Mouse (Mus musculus) embryonic facial prominence, embryonic 15.5 days (tissue): ENCODE measurements around the gene Ppp1r3c. TPM values are rescaled to one million over a fixed set of nuclear protein-coding genes. Genes with fewer than 3 reads are reported as not detected.

Source experiments
- polyA plus RNA-seq: library from polyadenylated mRNA; unstranded; fragments of >200 nt; fragmentation: Nextera tagmentation; extraction: Ambion mirVana; gene quantifications from 2 replicates; pipeline ENCODE4 v1.2.1, GENCODE M21; 2015

The Ppp1r3c gene
- polyA plus RNA-seq, 1 experiment from 2014 or later = 16.6 TPM

Other genes with a start within 250 kb of the Ppp1r3c start
- gene Hectd2, start 182.0 kb downstream of the Ppp1r3c start, polyA plus RNA-seq = 4.5 and 4.8 TPM in 2 replicates
- gene Tnks2, start 97.6 kb upstream of the Ppp1r3c start, polyA plus RNA-seq = 45.3 and 45.4 TPM in 2 replicates
- gene Fgfbp3, start 183.0 kb upstream of the Ppp1r3c start, polyA plus RNA-seq = 6.3 and 7.1 TPM in 2 replicates
- gene Btaf1, start 189.4 kb upstream of the Ppp1r3c start, polyA plus RNA-seq = 9.0 and 9.7 TPM in 2 replicates